Mouse (Mus musculus): Measurements from ENCODE around the gene Atpaf1.
A peak's percentile ranks its signal among the peaks of the same experiment; 100 is the strongest.

GRCm38 (mm10) chr4:115828572-115828902, 43.9 kb downstream of the Atpaf1 start:
- TF ChIP-seq EP300 (IDR thresholded peaks at IDR 0.05; ENCODE audit: low read depth) (peak; percentile 27; the same call in 1 of the 2 replicates), CTCF (IDR thresholded peaks at IDR 0.05; ENCODE audit: low read depth) (no peak)
